Mouse (Mus musculus) fibroblast of lung, adult 2 months (primary cell): ENCODE results near the gene Mpi.

Source experiments
- DNase-seq: peaks from one replicate; pipeline ENCODE4 v3.0.0-alpha.2; 2011; ENCODE audit warnings: low read depth

Mpi gene

DNA sequence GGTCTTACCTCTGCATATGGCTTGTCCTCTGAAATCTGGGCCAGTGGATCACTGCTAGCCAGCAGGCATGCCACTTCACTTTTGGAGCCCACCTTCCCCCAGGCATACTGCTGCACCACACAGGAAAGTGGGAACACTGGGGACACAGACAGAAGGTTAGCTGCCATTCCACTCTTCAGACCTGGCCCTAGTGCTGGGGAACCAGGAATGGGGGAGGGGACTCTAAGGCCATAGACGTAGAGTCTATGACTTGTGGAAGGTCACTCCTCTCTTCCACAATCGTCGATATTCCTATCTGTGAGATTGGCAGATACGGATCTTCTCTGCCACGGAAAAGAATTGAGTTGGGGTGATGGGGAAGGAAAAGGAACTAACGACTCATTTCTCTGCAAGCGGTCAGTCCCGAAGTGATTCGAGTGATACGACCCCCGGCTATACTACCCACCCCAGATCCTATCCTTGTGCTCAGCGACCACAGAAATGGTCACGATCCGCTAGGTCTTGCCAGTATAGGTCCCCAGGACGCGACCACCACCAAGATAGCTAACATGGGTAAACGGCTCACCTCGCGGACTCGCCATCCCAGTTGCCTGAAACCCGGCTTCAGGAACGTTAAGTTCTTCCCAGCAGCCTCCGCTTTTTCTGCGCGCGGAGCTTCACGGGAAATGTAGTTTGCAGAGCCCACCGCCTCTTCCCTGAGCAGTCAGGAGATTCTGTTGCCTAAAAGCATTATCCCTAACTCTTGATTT is at the start of gene Mpi:
TSS of gene Mpi (minus strand) at position 625 of the 749 bp plus-strand sequence.
- no peak for DNase-seq

DNA sequence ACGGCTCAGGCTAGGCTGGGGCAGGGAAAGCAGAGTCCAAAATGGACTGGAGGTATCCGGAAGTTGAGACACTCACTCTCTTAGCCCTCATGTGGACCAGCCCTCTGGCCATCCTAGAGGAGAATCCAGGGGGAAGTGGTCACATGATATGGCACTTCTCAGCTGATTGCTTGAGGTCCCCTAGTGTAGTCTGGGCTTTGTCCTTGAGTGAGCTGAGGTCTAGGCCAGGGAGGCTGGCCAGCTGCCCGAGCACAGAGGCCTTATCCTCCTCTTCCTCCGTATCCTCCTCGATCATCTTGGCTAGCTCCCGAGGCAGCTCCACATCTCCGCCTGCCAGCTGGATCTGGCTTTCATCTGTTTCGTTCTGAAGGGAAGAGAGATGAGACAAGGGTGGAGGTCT is 49.5 kb upstream of the Mpi start:
- DNase-seq, result no peak

DNA sequence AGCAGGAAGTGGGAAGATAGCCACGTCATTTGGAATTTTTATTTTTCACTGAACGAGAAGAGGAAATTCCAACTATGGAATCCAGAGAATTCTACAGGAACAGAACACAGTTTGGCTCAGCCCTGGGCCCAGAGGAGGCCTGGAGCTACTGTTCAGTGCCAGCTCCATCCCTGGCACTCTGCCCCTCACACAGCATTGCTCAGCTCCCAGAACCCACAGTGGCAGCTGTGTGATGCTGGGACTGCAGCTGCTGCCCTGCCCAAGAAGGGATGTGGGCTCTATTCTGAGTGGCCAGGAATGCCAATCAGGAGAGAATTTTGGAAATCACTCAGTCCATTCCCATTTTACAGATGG is 48.8 kb upstream of the Mpi start:
- DNase-seq, result peak; percentile 60

DNA sequence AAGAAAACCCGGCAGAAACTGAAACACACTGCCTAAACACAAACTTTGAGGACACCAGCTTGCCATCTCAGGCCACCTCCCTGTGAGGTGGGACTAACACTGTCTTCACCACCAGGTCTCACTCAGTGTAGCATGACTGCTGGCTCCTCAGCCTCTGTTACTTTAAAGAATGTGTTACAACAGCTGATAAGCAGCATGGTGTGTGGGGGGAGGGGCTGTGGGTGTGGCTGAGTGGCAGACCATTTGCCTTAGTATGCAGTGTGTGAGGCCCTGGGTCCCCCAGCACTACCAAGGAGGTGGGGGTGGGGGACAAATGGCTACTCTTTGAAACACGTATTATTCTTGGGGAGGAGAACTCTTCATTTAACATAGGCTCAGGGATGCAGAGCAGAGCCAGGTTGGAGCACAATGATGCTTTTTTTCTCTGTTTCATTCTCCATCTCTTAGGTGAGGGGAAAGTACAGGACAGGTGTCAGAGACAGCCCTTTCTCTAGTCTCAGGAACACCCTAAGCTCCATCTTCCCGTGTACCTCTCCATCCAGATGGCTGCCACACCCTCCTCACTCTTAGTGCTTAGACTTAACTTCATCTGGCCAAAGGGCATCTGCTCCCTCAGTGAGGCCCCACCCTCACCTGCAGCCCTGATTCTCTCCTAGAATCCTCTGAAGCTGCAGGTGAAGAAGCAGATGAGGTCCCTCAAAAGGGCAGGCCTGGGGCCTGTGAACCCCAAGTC is 48.2 kb upstream of the Mpi start:
- DNase-seq, result no peak

DNA sequence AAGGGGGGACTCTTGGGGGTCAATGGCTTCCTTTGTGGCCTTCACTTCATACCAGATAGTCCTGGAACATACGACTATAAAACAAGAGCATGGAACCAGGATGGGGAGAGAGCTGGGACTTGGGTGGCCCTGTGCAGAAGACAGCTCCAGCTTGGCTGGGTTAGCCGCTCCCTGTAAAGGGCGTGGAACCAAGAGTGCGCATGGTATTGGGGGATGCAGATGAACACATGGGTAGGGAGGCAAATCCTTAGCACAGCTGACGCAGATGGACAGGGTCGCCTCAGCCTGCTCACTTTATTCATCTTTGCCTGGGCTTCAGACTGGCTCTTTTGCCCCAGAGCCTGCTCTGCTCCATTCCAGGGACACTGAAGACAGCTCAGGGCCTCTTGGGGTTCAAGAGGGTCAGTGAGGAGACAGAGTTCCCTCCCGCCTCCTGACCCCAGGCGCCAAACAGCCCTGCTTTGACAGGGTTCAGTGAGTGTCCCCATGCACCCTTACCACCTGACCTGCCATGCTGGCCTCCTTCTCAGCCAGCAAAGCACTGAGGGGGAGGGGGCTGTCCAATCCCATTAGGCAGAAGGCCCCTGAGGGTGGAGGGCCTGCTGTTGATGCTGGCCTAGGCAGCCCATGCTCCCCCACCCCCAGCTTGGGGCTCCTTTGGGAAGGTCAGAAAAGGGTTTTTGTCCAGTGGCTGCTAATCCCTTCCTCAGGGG is 46.4 kb upstream of the Mpi start:
- DNase-seq, result no peak

DNA sequence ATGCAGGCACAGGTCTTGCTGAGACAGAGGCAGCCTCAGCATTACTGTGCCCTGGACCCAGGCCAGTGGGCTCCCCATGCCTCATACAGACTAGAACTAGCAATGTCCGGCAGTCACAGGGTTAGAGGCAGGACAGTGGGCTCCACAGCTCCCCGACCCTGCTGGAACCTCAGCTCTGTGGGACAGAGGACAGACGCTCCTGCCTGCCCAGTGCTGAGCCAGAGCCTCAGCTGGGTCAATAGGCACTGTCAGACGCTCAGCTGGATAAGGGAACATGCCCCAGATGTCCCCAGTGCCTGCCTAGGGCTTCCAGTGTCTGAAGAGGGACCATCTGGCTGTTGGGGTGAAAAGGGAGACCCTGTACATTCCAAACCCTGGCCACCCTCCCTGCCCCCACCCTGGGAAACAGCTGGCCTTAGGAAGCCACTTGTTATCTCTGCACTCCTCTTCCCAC is 45.4 kb upstream of the Mpi start:
- DNase-seq, result no peak

DNA sequence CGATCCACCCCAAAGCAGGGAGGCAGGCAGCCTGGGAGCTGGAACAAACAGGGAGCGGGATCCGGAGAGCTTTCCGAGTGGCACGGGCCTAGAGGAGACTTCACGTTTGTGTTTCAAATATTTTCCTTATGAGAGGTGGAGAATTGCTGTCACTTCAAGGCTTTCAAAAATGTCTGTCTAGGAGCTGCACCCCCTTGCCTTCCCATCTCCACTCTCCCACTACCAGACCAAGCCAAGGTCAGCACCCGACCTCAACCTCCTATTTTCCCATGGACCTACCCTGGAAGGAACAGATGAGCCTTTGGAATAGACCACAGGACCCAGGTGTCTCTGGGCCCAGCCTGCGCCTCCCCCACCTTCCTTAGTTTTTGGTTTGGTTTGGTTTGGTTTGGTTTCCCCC is 44.7 kb upstream of the Mpi start:
- DNase-seq, result no peak

DNA sequence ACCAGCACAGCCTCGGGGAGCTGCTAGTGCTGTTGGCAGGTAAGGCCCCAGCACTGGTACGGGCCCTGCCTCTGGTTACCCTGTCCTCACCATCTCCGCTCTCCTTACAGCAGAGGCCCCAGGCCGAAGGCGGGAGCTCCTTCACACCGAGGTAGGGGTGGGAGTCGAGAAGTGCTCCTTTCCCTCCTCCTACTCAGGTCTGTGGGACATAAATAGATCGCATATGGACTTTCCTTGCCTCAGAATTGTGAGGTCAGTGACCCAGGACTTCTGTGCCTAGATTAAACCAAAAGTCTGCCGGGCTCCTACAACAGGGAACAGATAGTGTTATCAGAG is 41.6 kb upstream of the Mpi start:
- DNase-seq, result no peak

DNA sequence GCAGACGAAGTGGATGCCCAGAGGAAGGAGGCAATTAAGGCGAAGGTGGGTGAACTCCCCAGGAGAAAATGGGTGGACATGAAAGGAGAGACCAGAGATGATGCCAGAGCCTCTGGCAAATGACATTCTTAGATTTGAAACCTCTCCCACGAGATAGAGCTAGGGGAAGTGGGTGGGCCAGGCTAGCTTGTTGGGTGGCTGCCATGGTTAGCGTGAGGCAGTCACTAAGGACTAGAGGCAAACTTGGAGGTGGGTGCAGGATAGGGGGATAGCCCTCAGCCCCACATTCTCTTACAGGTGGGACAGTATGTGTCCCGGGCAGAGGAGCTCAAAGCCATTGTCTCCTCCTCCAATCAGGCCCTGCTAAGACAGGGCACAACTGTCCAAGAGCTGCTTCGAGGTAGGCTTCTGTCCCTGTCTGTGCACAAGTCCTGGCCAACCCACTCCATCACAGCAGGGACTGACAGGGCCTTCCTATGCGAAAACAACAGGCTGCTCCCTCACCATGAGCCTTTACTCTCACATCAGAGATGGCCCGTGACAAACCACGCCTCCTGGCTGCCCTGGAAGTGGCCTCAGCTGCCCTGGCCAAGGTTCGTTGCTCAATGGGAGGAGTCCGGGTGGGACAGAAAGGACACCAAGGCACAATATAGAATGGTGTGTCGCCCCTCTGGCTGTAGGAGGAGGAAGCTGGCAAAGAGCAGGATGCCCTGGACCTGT is 41.1 kb upstream of the Mpi start:
- no peak for DNase-seq

DNA sequence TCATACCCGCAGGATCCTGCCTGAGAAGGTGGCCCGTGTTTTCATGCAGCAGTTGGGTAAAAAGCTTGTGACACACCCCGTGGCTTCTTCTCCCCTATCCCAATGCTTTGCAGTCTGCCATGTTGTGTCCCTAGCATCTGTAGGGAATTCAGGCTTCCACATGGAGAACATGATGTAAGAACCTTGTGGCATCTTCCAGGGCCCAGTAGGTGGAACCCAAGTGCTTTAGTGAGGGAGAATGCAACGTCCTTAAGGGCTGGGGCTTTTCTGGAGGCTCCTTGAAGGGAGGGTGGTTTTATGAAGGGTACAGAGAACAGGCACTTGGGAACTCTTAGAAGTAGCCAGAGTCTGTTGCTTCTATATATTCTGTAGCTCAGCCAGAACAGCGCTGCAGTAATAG is 38.2 kb upstream of the Mpi start:
- DNase-seq, result peak; percentile 41

DNA sequence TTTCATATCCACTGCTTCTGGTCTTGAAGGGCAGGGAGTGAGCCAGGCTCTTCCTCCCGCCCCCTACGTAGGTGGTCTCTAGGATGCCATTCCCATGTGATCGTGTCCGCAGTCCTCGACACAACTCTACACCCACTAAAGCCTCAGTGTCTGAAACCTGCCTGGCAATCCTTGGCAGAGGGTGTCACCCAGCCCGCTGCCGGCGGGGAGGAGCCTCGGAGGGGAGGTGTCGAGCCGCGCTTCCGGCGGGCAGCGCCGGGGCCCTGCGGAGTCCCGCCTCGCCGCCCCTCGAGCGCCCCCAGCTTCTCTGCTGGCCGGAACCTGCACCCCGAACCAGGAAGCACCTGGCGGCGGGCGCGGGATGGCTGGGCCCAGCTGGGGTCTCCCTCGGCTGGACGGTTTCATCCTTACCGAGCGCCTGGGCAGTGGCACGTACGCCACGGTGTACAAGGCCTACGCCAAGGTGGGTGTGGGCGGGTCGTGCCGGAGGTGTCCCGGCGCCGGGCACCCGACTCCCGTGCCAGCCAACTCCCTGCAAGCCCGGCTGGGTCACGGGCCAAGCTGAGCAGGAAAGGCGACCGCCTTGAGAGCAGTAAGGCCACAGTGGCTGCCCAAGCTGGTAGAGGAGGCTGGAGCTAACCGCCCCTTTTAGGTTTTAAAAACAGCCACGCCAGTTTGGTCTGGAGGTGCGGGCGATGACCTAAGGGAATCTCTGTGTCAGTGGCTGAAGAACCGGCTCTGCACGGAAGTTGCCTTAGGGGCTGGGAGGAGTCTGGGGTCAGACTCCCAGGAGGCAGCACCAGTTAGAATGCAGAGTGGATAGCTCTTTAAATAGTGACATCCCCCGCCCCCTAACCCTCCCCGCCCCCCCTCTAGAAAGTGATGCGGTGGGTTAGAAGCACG is 36.9 kb upstream of the Mpi start, which contains the start of gene Ulk3:
TSS of gene Ulk3 (plus strand) at position 229 of the 903 bp plus-strand sequence.
- DNase-seq, result peak; percentile 56

DNA sequence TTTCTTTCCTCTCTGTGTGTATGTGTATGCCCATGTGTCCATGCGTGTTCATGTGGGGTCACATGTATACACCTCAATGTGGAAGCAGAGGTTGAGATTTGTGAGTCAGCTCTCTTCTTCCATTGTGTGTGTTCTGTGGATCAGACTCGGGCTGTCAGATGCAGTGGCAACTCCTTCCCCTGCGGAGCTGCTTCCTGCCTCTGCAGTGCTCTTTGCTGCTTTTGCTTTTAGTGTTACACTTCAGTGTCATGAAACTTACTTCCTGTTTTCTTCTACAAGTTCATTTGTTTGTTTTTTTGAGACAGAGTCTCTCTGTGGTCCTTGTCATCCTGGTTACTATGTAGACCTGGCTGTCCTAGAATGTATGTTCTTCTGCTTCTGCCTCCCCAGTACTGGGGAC is 32.4 kb upstream of the Mpi start:
- DNase-seq, result no peak

DNA sequence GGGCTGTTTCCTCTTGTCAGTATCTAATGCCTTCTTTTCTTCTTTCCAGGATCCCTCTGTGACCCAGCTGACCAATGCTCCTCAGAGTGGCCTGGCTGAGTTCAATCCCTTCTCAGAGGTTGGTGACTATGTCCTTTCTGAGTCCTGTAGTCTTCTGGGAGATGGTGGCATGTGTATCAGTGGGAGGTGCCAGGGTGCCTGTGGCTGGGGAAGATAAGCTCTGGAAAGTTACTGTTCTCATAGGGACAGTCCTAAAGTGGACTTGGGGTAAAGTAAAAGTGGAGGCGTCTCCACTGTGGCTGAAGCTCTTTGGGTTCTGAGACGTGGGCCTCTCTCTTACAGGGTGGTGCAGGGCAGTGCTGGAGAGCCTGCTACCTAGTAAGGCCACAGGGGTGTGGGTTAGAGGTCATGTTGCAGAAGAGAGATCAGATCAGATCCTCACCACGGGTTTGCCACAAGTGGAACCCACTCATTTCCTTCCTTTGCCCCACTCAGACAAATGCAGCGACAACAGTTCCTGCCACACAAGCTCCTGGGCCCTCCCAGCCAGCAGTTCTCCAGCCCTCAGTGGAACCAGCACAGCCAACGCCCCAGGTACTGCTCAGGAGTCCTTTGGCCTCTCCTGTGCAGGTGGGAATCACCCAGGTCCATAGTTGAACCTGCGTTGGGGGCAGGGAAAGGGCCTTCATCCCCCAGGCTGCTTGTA is 24.7 kb upstream of the Mpi start:
- DNase-seq, result no peak

DNA sequence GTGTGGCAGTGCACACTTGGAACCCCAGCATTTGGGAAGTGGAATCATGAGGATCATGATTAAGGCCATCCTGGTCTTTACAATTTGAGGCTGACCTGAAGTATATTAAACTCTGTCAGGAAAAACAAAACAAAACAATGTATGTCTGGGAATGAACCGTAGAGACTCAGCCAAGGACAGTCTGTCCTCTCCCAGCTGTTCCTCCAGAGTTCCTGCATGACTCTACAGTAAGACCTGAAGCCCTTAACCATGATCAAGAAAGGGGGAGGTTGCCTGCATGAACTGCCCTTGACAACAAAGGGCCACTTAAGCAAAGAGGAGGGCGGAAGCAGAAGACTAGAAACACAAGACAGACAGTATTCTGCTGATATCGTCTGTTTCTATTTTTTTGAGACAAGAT is 23.0 kb upstream of the Mpi start:
- DNase-seq, result no peak

DNA sequence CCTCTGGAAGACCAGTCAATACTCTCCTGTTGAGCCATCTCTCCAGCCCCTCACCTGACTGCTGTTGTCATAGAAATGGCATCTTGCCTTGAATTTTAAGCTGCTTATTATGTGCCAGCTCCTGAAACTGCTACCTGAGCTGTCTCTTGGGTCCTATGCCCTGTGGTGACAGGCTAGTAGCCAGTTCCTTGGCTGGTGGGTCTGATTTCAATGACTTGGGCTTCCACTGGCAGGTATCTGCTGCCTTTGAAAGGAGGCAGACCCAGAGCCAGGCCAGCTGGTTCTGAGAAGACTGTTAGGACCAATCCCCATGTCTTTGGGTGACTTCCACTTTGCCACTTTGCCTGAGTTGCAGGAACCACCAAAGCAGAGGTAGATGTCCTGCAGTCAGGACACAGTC is 21.8 kb upstream of the Mpi start:
- DNase-seq, result no peak

DNA sequence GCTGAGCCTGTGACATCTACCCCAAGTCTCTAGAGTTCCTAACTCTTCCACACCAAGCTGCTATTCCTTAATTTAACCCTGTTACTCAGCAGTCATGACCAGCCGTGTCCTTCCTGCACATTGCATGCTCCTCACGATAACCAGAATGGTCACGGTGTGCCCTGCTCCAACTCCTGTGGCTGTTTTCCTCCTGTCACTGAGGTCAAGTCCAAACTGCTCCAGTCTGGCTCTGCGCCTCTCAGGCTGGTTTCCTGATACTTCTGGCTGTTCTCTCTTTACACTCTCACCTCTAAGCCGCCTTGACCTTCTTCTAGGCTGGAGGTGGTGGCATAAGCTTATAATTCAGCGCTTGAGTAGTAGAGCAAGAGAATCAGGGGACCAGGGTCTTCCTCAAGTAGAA is 15.9 kb upstream of the Mpi start:
- DNase-seq, result no peak

DNA sequence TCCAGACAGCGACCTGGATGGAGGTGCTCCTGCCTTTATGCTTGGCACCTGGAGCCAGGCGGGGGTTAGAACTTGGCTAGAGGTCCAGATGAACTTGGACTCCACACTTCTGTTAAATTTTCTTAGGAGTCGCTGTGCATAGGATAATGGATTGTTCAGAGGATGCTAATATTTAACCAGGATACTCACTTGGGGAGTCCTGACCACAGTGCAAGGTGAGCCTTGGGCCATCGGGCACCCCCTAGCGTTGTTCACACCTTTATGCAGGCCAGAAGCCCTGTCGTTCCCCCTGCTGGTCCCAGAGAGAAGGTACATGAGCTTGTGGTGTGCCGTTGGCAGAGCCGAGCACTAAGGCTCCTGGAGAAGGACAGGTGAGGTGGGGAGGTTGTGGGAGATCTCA is 14.3 kb upstream of the Mpi start:
- no peak for DNase-seq

DNA sequence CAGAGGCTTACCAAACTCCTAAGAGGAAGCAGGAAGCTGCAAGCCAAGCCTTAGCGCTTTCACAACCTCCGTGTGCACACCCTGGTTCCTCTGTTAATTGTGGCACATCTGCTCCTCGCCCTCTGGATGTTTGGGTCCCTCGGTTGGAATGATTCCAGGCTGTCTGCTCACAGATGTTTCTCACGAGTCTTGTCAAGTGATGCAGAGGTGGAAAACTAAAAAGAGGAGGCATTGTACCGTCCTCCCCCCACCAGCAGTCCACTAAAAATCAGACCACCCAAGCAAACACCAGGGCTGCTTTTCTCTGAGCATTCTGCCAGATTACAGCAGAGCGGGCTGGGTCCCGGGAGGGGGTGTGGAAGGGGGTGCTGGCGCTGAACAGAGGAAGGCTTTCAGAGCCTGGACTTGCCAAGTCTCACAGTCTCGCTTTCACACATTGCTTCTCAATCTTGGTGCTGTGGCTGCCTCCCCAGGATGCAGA is 13.2 kb upstream of the Mpi start:
- DNase-seq, result peak; percentile 46

DNA sequence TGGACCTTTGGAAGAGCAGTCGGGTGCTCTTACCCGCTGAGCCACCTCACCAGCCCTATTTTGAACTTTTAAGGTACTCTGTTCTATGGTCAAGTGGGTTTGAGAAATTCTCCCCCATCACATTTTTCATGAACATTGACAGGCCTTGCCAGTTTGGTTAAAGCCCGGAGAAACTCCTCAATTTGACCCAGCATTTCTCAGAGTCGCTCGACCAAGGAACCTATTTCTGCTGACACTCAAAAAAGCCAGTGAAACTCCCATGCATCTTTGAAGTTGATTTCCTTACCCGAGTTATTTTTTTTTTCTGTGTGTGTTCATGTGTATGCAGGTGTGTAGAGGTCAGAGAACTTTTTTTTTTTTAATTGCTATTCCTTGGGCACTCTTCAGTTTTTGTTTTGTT is 12.0 kb upstream of the Mpi start:
- DNase-seq, result no peak

DNA sequence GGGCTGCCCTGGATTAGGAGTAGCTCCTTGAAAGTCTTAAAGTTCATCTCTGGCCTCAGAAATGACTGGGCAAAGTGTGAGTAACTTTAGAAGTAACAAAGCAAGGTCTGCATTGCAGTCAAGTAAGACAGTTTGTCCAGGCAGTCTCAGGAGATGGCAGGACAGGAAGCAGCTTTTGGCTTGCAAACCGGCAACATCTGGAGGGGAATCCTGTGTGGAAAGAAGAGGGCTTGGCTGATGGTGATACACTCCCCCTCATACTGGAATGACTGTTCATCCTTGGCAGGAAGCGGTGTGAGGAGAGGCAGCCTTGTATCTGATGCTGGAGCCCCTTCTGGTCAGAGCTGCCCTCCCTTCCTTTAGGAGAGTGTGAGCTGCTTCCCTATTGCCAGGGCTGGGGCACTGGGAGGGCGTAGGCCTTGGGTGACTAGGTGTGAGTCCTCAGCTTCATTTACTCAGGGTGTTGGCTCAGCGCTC is 10.4 kb upstream of the Mpi start:
- DNase-seq, result no peak

DNA sequence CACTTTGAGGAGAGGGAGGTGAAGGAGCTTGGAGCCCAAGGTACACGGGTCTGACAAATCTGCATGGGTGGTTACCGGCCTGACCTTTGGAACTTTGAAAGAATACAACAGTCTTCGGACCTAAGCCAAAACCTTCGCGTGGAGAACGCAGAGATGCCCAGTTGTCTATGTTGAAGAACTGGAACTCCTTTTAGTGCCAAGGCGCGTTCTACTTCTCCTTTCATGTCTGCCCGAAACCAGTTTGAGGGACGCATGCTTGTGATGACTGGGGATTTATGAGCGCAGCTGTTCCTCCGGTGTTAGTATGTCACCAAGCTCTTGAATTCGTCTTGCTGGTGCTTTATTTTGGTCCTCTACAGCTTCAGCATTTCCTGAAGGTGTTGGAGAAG is 9.1 kb upstream of the Mpi start:
- no peak for DNase-seq
